Mouse (Mus musculus) intestine, postnatal 0 days (tissue): ENCODE data around the gene Rnf167. TPM values are rescaled to one million over a fixed set of nuclear protein-coding genes. Genes with fewer than 3 reads are reported as not detected.
A peak's percentile ranks its signal among the peaks of the same experiment; 100 is the strongest.

Experiments used
- ATAC-seq: fragments of 200-750 bp; cut with Nextera tagmentation; 2 replicates; pipeline ENCODE4 v1.8.0; 2017; ENCODE audit warnings: mild to moderate bottlenecking, moderate TSS enrichment, moderate library complexity
- H3K27ac ChIP-seq: fragments of 300-500 bp; sonication (generic); 2 replicates; pipeline ENCODE4 v1.5.1; 2014; ENCODE audit warnings: mild to moderate bottlenecking, low read depth, low read length, moderate library complexity
- H3K27me3 ChIP-seq: fragments of 300-500 bp; sonication (generic); replicated peaks from 2 replicates; pipeline ENCODE4 v1.6.1; 2014; ENCODE audit warnings: low read length, mixed read lengths; ENCODE audit not compliant: control insufficient read depth, insufficient read depth
- H3K36me3 ChIP-seq: fragments of 300-500 bp; sonication (generic); 2 replicates; pipeline ENCODE4 v1.6.1; 2014; ENCODE audit warnings: mild to moderate bottlenecking, moderate library complexity; ENCODE audit not compliant: control insufficient read depth, insufficient read depth
- H3K4me1 ChIP-seq: fragments of 300-500 bp; sonication (generic); replicated peaks from 2 replicates; pipeline ENCODE4 v1.6.1; 2014; ENCODE audit warnings: antibody characterized with exemption, low read length, mixed read lengths; ENCODE audit not compliant: control insufficient read depth, insufficient read depth
- H3K4me2 ChIP-seq: fragments of 300-500 bp; sonication (generic); replicated peaks from 2 replicates; pipeline ENCODE4 v1.6.1; 2014; ENCODE audit warnings: low read depth, mild to moderate bottlenecking, moderate library complexity
- H3K4me3 ChIP-seq: fragments of 300-500 bp; sonication (generic); 2 replicates; pipeline ENCODE4 v1.5.1; 2014; ENCODE audit warnings: low read depth, low read length
- H3K9ac ChIP-seq: fragments of 300-500 bp; sonication (generic); 2 replicates; pipeline ENCODE4 v1.6.1; 2014; ENCODE audit warnings: mild to moderate bottlenecking, low read depth, low read length
- H3K9me3 ChIP-seq: fragments of 300-500 bp; sonication (generic); 2 replicates; pipeline ENCODE4 v1.6.1; 2016; ENCODE audit warnings: mixed run types; ENCODE audit not compliant: control insufficient read depth
- CTCF ChIP-seq: sonication (generic); IDR thresholded peaks from 2 replicates; pipeline ENCODE4 v1.5.1; 2016; ENCODE audit warnings: low read depth, mild to moderate bottlenecking, control low read depth, antibody characterized with exemption, moderate library complexity
- WGBS: fragments of 180-500 bp; shearing (Covaris S2); extraction: QIAGEN DNeasy Blood & Tissue Kit; methylation state at CpG from one replicate; pipeline ENCODE4 v1.1.7; 2014; 5-methylcytosine and 5-hydroxymethylcytosine counted together
- polyA plus RNA-seq: library from polyadenylated mRNA; unstranded; fragments of >200 nt; fragmentation: Nextera tagmentation; extraction: Ambion mirVana; gene quantifications from 2 replicates; pipeline ENCODE4 v1.2.1, GENCODE M21; 2015

The Rnf167 gene
- polyA plus RNA-seq, 1 experiment from 2014 or later = 107 TPM

DNA sequence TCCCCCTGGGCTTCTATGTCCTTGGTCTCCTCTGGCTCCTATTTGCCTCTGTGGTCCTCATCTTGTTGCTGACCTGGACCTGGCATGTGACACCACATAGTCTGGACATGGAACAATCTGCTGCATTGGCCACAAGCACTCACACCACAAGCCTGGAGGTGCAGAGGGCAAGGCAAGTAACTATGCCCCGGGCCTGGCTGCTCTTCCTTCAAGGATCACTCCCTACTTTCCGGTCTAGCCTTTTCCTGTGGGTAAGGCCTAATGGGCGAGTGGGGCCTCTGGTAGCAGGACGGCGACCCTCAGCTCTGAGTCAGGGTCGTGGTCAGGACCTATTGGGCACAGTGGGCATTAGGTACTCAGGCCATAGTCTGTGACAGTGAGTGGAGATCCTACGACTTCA is 5.8 kb upstream of the Rnf167 start:
- WGBS = 83% methylated on average over 7 of the region's 7 CpGs
- Histone ChIP-seq H3K4me3 (no peak overlapping the region), H3K4me2 (no peak overlapping the region), H3K36me3 (peaks cover 15% of the 10 kb centered on the region), H3K9ac (no peak overlapping the region), H3K4me1 (peaks cover 3% of the 10 kb centered on the region; the same call in 1 of the 2 replicates), H3K27me3 (no peaks in the 10 kb centered on the region), H3K27ac (no peak overlapping the region), H3K9me3 (no peaks in the 10 kb centered on the region)
- no peak for ATAC-seq
- no peak for TF ChIP-seq CTCF

DNA sequence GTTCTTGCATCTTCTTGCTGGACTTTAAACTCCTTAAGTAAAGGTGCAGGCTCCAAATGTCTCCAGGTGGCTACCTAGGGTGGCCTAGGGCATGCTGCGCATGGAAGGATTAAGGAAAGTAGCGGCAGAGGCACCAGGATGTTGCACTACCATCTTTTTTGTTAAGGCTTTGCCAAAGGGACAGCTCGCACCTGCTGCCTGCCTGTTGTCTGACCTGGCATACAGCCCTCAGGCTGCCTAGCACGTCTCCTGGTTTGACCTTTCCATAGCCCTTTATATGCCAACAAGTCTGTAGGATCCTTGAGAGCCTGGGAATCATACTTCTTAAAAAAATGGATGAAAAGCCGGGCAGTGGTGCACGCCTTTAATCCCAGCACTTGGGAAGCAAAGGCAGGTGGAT is 4.0 kb upstream of the Rnf167 start:
- H3K4me1 ChIP-seq = peaks cover 3% of the 10 kb centered on the region; the same call in 1 of the 2 replicates
- H3K27me3 ChIP-seq = no peaks in the 10 kb centered on the region
- no peak overlapping the region for H3K4me3 ChIP-seq
- TF ChIP-seq CTCF = no peak
- no peak overlapping the region for H3K9ac ChIP-seq
- H3K27ac ChIP-seq = no peak overlapping the region
- 93% methylated on average over 6 of the region's 6 CpGs for WGBS
- H3K9me3 ChIP-seq = no peaks in the 10 kb centered on the region
- H3K36me3 ChIP-seq = peaks cover 15% of the 10 kb centered on the region
- ATAC-seq = no peak
- H3K4me2 ChIP-seq = no peak overlapping the region

DNA sequence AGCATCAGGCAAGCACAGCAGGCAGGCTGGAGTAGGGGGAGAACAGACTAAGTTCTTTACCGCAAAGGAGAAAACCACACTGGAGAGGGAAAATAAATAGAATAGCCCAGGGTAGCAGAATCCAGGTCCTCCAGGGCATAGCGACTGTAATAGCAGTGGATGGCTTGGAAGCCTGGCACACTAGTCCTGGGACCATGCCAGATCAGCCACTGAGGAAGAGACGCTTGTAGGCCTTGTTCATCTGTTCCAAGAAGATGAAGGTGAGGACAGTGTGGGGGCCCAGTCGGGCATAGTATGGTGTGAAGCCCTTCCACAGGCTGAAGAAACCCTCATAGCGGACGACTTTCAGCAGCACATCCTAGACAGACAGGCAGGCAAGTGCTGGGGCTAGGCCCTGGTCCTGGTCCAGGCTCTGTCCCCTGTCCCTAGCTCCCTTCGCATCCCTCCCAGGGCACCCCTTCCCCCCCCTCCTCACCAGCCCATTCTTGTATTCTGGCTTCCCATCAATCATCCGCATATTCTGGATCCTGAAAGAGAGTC is 2.4 kb upstream of the Rnf167 start:
- TF ChIP-seq CTCF = no peak
- Histone ChIP-seq H3K4me2 (no peak overlapping the region), H3K4me3 (no peak overlapping the region), H3K9me3 (no peaks in the 10 kb centered on the region), H3K4me1 (peaks cover 3% of the 10 kb centered on the region; the same call in 1 of the 2 replicates), H3K36me3 (peaks cover 15% of the 10 kb centered on the region), H3K9ac (0 out of 2 replicates have a peak overlapping the region, but pooled peaks have one; percentile 11), H3K27me3 (no peaks in the 10 kb centered on the region), H3K27ac (no peak overlapping the region; the same call in 1 of the 2 replicates)
- WGBS = 95% methylated on average over 8 of the region's 8 CpGs
- no peak for ATAC-seq

DNA sequence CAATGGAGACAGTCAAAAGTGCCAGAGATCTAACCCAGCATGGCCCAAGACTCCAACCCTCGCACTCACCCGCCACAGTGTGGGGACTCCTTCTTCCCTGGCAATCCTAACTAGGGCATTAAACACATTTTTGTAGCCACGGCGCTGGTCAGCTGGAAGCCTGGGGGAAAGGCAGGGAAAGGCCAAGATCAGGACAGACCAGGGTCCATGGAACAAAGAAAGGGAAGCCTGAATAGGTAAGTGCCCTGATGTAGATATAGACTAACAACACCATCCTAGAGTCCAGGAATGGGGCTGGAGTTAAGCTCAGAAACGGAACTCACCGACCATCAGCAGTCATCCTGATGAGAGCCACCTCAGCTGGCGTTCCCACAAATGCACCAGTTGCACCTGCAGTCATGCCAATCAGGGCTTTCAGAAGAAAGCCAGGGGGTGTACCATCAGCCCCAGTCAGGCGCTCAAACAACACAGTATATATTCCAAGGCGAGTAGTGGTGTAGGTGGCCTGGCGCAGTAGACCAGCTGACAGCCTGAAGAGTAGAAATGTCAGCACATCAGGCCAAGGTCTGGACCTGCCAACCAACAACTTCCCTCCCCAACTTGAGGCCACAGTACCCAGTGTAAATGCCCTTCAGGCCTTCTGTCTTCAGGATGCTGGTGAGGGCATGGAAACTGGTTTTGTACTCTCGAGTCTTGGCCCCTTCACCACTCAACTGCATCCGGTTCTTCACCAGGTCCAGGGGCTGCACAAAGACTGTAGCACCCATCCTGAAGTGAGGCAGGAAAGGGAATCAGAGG is 1.4 kb upstream of the Rnf167 start:
- WGBS = 85% methylated on average over 12 of the region's 12 CpGs
- Histone ChIP-seq H3K27ac (peak overlapping the region; percentile 98; the same call in 1 of the 2 replicates), H3K36me3 (peaks cover 23% of the 10 kb centered on the region), H3K27me3 (no peaks in the 10 kb centered on the region), H3K9ac (peak overlapping the region; percentile 78), H3K4me1 (peaks cover 5% of the 10 kb centered on the region; the same call in 1 of the 2 replicates), H3K4me3 (peak overlapping the region; percentile 77), H3K9me3 (no peaks in the 10 kb centered on the region), H3K4me2 (peak overlapping the region; percentile 91)
- ATAC-seq = no peak
- TF ChIP-seq CTCF = no peak

DNA sequence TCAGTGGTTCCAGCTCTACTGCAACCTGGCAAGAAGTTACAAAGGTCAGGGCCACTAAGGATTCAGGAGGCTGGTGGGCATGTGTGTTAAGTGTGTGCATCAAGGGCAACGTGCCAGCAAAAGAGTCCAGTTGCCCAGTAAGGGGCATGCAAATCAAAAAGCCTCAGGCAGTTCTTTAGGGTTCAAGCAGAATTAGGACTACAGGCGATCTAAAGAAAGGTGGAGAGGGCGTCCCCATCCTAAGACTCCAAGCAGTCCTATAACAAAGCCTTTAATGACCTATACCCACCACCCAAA is 828 bp upstream of the Rnf167 start:
- no peak for TF ChIP-seq CTCF
- Histone ChIP-seq H3K36me3 (peaks cover 28% of the 10 kb centered on the region), H3K27ac (peak overlapping the region; percentile 98), H3K4me1 (peaks cover 8% of the 10 kb centered on the region; the same call in 1 of the 2 replicates), H3K4me3 (peak overlapping the region; percentile 77), H3K9ac (peak overlapping the region; percentile 78), H3K27me3 (no peaks in the 10 kb centered on the region), H3K9me3 (no peaks in the 10 kb centered on the region), H3K4me2 (peak overlapping the region; percentile 91)
- peak; percentile 3; the same call in 1 of the 2 replicates for ATAC-seq
- 8% methylated on average over 3 of the region's 3 CpGs for WGBS

DNA sequence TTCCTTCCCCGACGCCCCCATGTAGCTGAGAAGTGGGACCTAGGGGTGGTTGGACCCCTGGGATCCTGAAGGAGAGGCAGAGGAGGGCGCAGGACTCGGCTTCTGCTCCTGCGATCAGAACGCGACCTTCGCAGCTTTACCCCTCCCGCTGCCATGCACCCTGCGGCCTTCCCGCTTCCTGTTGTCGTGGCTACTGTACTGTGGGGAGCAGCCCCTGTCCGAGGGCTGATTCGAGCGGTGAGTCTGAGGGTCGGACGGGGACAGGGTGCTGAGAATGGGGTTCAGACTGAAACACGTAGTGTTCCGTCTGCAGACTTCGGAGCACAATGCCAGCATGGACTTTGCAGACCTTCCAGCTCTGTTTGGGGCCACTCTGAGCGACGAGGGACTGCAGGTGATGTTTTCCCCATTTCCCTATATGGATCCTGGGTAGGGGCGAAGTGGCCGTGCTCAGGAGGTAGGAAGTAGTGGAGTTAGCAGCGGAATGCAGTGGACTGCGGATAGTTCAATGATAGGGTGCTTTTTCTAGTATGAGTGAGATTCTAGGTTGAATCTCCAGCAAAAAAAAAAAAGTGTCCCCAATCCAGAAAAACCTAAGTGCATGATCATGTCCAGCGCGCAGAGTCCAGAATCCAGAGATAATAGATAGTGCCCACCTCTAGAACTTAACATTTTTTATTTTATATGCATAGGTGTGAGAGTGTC is 833 bp downstream of the Rnf167 start:
- no peaks in the 10 kb centered on the region for H3K9me3 ChIP-seq
- H3K36me3 ChIP-seq = peaks cover 42% of the 10 kb centered on the region
- peak overlapping the region; percentile 91 for H3K4me2 ChIP-seq
- 2% methylated on average over 28 of the region's 28 CpGs for WGBS
- H3K4me3 ChIP-seq = peak overlapping the region; percentile 77
- no peaks in the 10 kb centered on the region for H3K27me3 ChIP-seq
- H3K4me1 ChIP-seq = peaks cover 8% of the 10 kb centered on the region; the same call in 1 of the 2 replicates
- TF ChIP-seq CTCF = no peak
- peak overlapping the region; percentile 94 for H3K9ac ChIP-seq
- peak; percentile 5 for ATAC-seq
- peak overlapping the region; percentile 98 for H3K27ac ChIP-seq
